Mouse (Mus musculus): Measurements from ENCODE around the gene Srsf7. TPM values are rescaled to one million over a fixed set of nuclear protein-coding genes. Genes with fewer than 3 reads are reported as not detected.
"Not testable (repeated sequence)": the region's sequence is repeated elsewhere in the genome, so short reads cannot be mapped to it uniquely, and the experiment has no call there.

The Srsf7 gene
- polyA plus RNA-seq, 1 experiment from 2014 or later, result 485 TPM

- no peaks in the 10 kb centered on the region for H3K27me3 ChIP-seq (replicated peaks; ENCODE audit: control insufficient read depth, insufficient read depth, low read length)
- ATAC-seq (ENCODE audit: low read depth), result peak; percentile 78
- no peak overlapping the region for H3K4me2 ChIP-seq (ENCODE audit: low read depth, low read length)
- no peaks in the 10 kb centered on the region for H3K36me3 ChIP-seq (ENCODE audit: control insufficient read depth, insufficient read depth, low read length)
- no peak overlapping the region for H3K9ac ChIP-seq (ENCODE audit: low read depth, low read length)
- no peak overlapping the region for H3K4me3 ChIP-seq (ENCODE audit: low read depth, low read length)
- H3K9me3 ChIP-seq (ENCODE audit: control insufficient read depth, low read length), result no peaks in the 10 kb centered on the region
- WGBS, result 0% methylated on average over 6 of the region's 6 CpGs
- H3K4me1 ChIP-seq (ENCODE audit: control insufficient read depth, insufficient read depth, low read length), result no peaks in the 10 kb centered on the region
- no peak overlapping the region for H3K27ac ChIP-seq (replicated peaks; ENCODE audit: low read depth, low read length)
- DNase-seq (ENCODE audit: low spot score), result peak; percentile 87
Measured at GRCm38 (mm10) chr17:80179959-80180358, 27.1 kb downstream of the Srsf7 start.

DNA sequence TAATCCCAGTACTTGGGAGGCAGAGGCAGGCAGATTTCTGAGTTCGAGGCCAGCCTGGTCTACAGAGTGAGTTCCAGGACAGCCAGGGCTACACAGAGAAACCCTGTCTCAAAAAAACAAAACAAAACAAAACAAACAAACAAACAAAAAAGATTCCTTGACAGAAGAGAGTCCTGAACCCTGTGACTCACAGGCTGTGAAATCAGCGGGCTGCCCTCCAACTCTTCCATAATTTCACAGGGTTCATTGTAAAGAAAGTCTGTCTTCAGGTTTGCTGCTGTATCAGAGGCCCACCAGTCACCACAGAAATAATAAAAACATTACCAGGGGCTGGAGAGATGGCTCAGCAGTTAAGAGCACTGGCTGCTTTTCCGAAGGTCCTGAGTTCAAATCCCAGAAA, 28.3 kb downstream of the Srsf7 start:
- H3K27ac ChIP-seq (replicated peaks; ENCODE audit: low read depth, low read length); H3K9ac ChIP-seq (ENCODE audit: low read depth, low read length); ATAC-seq (ENCODE audit: low read depth); H3K9me3 ChIP-seq (ENCODE audit: control insufficient read depth, low read length); H3K4me1 ChIP-seq (ENCODE audit: control insufficient read depth, insufficient read depth, low read length); H3K27me3 ChIP-seq (replicated peaks; ENCODE audit: control insufficient read depth, insufficient read depth, low read length); H3K4me2 ChIP-seq (ENCODE audit: low read depth, low read length); DNase-seq (ENCODE audit: low spot score); H3K36me3 ChIP-seq (ENCODE audit: control insufficient read depth, insufficient read depth, low read length); H3K4me3 ChIP-seq (ENCODE audit: low read depth, low read length): not testable (repeated sequence)
- 95% methylated on average over 3 of the region's 3 CpGs for WGBS

DNA sequence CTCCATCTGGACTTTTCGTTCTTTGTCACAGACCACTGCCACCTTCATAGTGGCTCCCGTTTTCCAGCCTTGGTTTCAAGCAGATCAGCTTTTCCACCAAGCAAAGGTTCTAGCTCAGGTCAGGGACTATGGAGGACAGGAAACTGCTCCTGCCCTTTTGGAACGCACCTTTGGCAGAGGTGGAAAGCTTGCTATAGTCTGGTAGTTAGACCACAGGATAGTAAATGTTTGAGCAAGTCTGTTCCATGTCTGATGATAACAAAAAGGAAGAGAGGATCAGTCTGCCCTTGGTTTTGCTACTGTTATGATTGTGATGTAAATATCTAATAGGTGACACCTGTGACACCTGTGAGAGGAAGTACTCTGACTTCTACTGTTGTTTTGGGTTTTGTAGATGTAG, 31.1 kb downstream of the Srsf7 start:
- H3K36me3 ChIP-seq (ENCODE audit: control insufficient read depth, insufficient read depth, low read length), result no peaks in the 10 kb centered on the region
- no peaks in the 10 kb centered on the region for H3K9me3 ChIP-seq (ENCODE audit: control insufficient read depth, low read length)
- no peaks in the 10 kb centered on the region for H3K27me3 ChIP-seq (replicated peaks; ENCODE audit: control insufficient read depth, insufficient read depth, low read length)
- ATAC-seq (ENCODE audit: low read depth), result no peak
- no peaks in the 10 kb centered on the region for H3K4me1 ChIP-seq (ENCODE audit: control insufficient read depth, insufficient read depth, low read length)
- H3K27ac ChIP-seq (replicated peaks; ENCODE audit: low read depth, low read length), result no peak overlapping the region
- DNase-seq (ENCODE audit: low spot score), result no peak
- H3K4me2 ChIP-seq (ENCODE audit: low read depth, low read length), result no peak overlapping the region
- 95% methylated on average over 3 of the region's 3 CpGs for WGBS
- no peak overlapping the region for H3K4me3 ChIP-seq (ENCODE audit: low read depth, low read length)
- H3K9ac ChIP-seq (ENCODE audit: low read depth, low read length), result no peak overlapping the region

- Histone ChIP-seq H3K27ac (replicated peaks; ENCODE audit: low read depth, low read length) (no peak overlapping the region), H3K4me3 (ENCODE audit: low read depth, low read length) (no peak overlapping the region), H3K9me3 (ENCODE audit: control insufficient read depth, low read length) (no peaks in the 10 kb centered on the region), H3K9ac (ENCODE audit: low read depth, low read length) (no peak overlapping the region), H3K4me1 (ENCODE audit: control insufficient read depth, insufficient read depth, low read length) (no peaks in the 10 kb centered on the region), H3K36me3 (ENCODE audit: control insufficient read depth, insufficient read depth, low read length) (no peaks in the 10 kb centered on the region), H3K4me2 (ENCODE audit: low read depth, low read length) (no peak overlapping the region), H3K27me3 (replicated peaks; ENCODE audit: control insufficient read depth, insufficient read depth, low read length) (no peaks in the 10 kb centered on the region)
- WGBS, result 66% methylated on average over 4 of the region's 4 CpGs
- DNase-seq (ENCODE audit: low spot score) (no peak), ATAC-seq (ENCODE audit: low read depth) (no peak)
Measured at GRCm38 (mm10) chr17:80175386-80175739, 31.7 kb downstream of the Srsf7 start.

GRCm38 (mm10) chr17:80174699-80175385, 32.3 kb downstream of the Srsf7 start:
- no peak overlapping the region for H3K4me2 ChIP-seq (ENCODE audit: low read depth, low read length)
- H3K4me3 ChIP-seq (ENCODE audit: low read depth, low read length), result no peak overlapping the region
- no peaks in the 10 kb centered on the region for H3K4me1 ChIP-seq (ENCODE audit: control insufficient read depth, insufficient read depth, low read length)
- WGBS, result 73% methylated on average over 19 of the region's 19 CpGs
- H3K9me3 ChIP-seq (ENCODE audit: control insufficient read depth, low read length), result no peaks in the 10 kb centered on the region
- H3K36me3 ChIP-seq (ENCODE audit: control insufficient read depth, insufficient read depth, low read length), result no peaks in the 10 kb centered on the region
- ATAC-seq (ENCODE audit: low read depth) (no peak), DNase-seq (ENCODE audit: low spot score) (no peak)
- H3K27me3 ChIP-seq (replicated peaks; ENCODE audit: control insufficient read depth, insufficient read depth, low read length), result no peaks in the 10 kb centered on the region
- H3K9ac ChIP-seq (ENCODE audit: low read depth, low read length), result no peak overlapping the region
- H3K27ac ChIP-seq (replicated peaks; ENCODE audit: low read depth, low read length), result no peak overlapping the region

DNA sequence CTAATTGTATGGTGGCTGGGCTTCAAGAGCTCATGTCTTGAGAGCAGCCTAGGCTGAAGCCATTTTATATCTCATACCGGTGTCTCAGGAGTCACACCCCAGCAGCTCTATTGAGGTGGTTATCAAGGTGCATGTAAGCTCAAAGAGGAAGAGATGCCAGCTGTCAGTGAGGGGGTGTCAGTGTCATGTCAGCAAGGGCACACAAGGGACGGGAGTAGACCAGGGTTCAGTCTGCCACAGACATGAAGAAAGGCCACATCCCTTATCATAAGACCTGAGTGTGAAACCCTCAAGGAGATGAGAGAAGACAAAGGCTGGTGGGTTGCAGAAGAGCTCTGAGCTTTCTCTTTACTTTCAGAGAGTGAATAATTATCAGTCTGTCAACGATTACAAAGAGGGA, 33.0 kb downstream of the Srsf7 start:
- Histone ChIP-seq H3K36me3 (ENCODE audit: control insufficient read depth, insufficient read depth, low read length) (no peaks in the 10 kb centered on the region), H3K9me3 (ENCODE audit: control insufficient read depth, low read length) (no peaks in the 10 kb centered on the region), H3K27me3 (replicated peaks; ENCODE audit: control insufficient read depth, insufficient read depth, low read length) (no peaks in the 10 kb centered on the region), H3K4me1 (ENCODE audit: control insufficient read depth, insufficient read depth, low read length) (no peaks in the 10 kb centered on the region; the same call in 1 of the 2 replicates), H3K4me3 (ENCODE audit: low read depth, low read length) (no peak overlapping the region), H3K27ac (replicated peaks; ENCODE audit: low read depth, low read length) (no peak overlapping the region), H3K9ac (ENCODE audit: low read depth, low read length) (no peak overlapping the region), H3K4me2 (ENCODE audit: low read depth, low read length) (no peak overlapping the region)
- ATAC-seq (ENCODE audit: low read depth) (no peak), DNase-seq (ENCODE audit: low spot score) (no peak)
- 85% methylated on average over 3 of the region's 3 CpGs for WGBS

- DNase-seq (ENCODE audit: low spot score) (no peak), ATAC-seq (ENCODE audit: low read depth) (no peak)
- no peak overlapping the region for H3K27ac ChIP-seq (replicated peaks; ENCODE audit: low read depth, low read length)
- 97% methylated on average over 2 of the region's 2 CpGs for WGBS
- H3K4me3 ChIP-seq (ENCODE audit: low read depth, low read length), result no peak overlapping the region
- no peaks in the 10 kb centered on the region for H3K9me3 ChIP-seq (ENCODE audit: control insufficient read depth, low read length)
- H3K27me3 ChIP-seq (replicated peaks; ENCODE audit: control insufficient read depth, insufficient read depth, low read length), result no peaks in the 10 kb centered on the region
- no peak overlapping the region for H3K9ac ChIP-seq (ENCODE audit: low read depth, low read length)
- no peak overlapping the region for H3K4me2 ChIP-seq (ENCODE audit: low read depth, low read length)
- H3K36me3 ChIP-seq (ENCODE audit: control insufficient read depth, insufficient read depth, low read length), result no peaks in the 10 kb centered on the region
- H3K4me1 ChIP-seq (ENCODE audit: control insufficient read depth, insufficient read depth, low read length), result peaks cover 4% of the 10 kb centered on the region; the same call in 1 of the 2 replicates
Measured at GRCm38 (mm10) chr17:80173708-80174107, 33.4 kb downstream of the Srsf7 start.

DNA sequence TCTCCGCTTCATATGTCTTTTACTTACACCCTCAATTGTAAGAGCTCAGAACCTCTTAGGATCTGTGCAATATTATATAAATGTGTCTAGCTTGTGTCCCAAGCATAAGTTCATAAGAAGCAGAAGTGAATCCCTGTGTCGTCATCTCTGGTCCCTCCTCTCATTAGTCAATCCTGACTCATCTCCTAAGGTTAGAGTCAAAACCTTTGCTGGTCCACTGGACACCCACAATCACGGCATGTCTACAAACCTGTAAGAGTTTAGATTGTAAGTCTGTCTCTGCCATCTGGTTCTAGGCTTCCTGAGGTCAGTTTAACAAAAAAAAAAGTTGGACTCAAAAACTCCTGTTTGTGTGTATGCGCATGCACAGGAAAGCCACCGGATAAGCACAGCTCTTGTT, 34.3 kb downstream of the Srsf7 start:
- WGBS, result 83% methylated on average over 5 of the region's 5 CpGs
- Histone ChIP-seq H3K9ac (ENCODE audit: low read depth, low read length) (no peak overlapping the region), H3K27ac (replicated peaks; ENCODE audit: low read depth, low read length) (no peak overlapping the region), H3K9me3 (ENCODE audit: control insufficient read depth, low read length) (no peaks in the 10 kb centered on the region), H3K4me3 (ENCODE audit: low read depth, low read length) (no peak overlapping the region), H3K27me3 (replicated peaks; ENCODE audit: control insufficient read depth, insufficient read depth, low read length) (no peaks in the 10 kb centered on the region), H3K4me2 (ENCODE audit: low read depth, low read length) (no peak overlapping the region), H3K36me3 (ENCODE audit: control insufficient read depth, insufficient read depth, low read length) (no peaks in the 10 kb centered on the region), H3K4me1 (ENCODE audit: control insufficient read depth, insufficient read depth, low read length) (peaks cover 13% of the 10 kb centered on the region)
- DNase-seq (ENCODE audit: low spot score) (no peak), ATAC-seq (ENCODE audit: low read depth) (no peak)

DNA sequence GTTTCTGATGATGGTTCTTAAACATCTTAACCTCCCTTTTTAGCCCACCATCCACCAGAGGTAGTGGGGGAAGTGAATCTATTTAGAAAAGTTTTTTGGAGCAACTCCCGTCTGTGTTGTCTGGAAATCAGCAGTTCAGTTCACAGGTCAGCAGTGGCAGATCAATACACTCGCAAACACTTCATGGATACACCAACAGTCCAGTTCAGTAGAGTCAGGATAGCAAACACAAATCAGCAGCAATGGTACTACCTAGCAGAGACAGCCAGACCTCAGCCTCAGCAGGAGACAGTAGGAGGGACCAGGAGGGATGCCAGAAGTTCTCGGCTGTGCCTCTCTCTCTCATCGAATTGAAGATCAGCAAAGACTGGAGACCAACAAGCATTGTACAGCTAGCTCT, 35.2 kb downstream of the Srsf7 start:
- ATAC-seq (ENCODE audit: low read depth) (no peak), DNase-seq (ENCODE audit: low spot score) (no peak)
- Histone ChIP-seq H3K9me3 (ENCODE audit: control insufficient read depth, low read length) (no peaks in the 10 kb centered on the region), H3K4me2 (ENCODE audit: low read depth, low read length) (no peak overlapping the region), H3K27ac (replicated peaks; ENCODE audit: low read depth, low read length) (no peak overlapping the region), H3K4me3 (ENCODE audit: low read depth, low read length) (no peak overlapping the region), H3K36me3 (ENCODE audit: control insufficient read depth, insufficient read depth, low read length) (no peaks in the 10 kb centered on the region), H3K4me1 (ENCODE audit: control insufficient read depth, insufficient read depth, low read length) (peaks cover 17% of the 10 kb centered on the region), H3K9ac (ENCODE audit: low read depth, low read length) (no peak overlapping the region), H3K27me3 (replicated peaks; ENCODE audit: control insufficient read depth, insufficient read depth, low read length) (no peaks in the 10 kb centered on the region)
- 83% methylated on average over 4 of the region's 4 CpGs for WGBS

Measured in embryonic facial prominence, embryonic 14.5 days (tissue).